In the genomic region with DNA sequence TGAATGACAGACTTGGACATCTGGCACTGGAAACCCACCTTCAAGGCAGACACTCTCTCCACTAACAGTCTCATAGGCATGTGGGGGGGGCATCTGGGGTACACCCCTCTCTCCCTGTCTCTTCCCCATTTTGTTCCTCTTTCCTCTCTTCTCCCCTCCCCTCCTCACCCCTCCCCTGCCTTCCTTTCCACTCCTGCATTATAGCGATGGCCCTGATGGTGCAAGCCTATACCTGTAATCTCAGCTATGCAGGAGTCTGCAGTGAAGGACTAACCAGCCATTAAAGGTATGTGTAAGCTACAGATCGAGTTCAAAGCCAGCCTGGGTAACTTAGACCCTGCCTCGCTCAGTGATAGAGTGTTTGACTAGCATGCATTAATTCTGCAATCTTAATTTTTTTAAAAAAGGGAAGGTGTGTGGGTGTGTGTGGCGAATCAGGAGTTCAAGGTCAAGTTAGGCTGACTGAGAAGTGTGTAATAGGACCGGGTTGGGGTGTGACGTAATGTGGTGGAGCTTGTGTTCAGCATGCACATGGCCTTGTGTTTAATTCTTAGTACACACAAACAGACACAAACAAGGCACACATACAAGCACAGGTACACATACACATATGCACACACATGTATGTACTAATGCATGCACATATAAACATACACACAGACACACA, we compare ENCODE assay signal across 26 mouse cellular contexts. TPM values are rescaled to one million over a fixed set of nuclear protein-coding genes. Genes with fewer than 3 reads are reported as not detected.
"Had no signal": no experiment of that assay in that cellular context is flagged by ENCODE, and none has a peak within 500 bp of the region (broad histone marks: within the 10 kb centered on the region; RNA-seq: fewer than 3 reads in every experiment).

No protein-coding gene starts in this region.

- ATAC-seq: liver, postnatal 0 days; midbrain, embryonic 13.5 days; midbrain, embryonic 16.5 days had no signal

- DNase-seq: layer of hippocampus, postnatal 36 days; liver, postnatal 0 days; lung, postnatal 14 days; lung, postnatal 4 days; right cerebral cortex, postnatal 4 days; thymus, postnatal 4 days had no signal

- H3K9ac ChIP-seq: kidney, embryonic 15.5 days; limb, embryonic 12.5 days; limb, embryonic 15.5 days; liver, embryonic 14.5 days; liver, postnatal 0 days; lung, embryonic 14.5 days; midbrain, embryonic 13.5 days had no signal

- H3K4me1 ChIP-seq: limb, embryonic 12.5 days; limb, embryonic 15.5 days; midbrain, embryonic 10.5 days had no signal

- H3K4me2 ChIP-seq: kidney, embryonic 15.5 days; limb, embryonic 12.5 days; limb, embryonic 15.5 days; liver, embryonic 11.5 days; lung, embryonic 14.5 days; midbrain, embryonic 13.5 days had no signal

- H3K27ac ChIP-seq: kidney, embryonic 15.5 days; left cerebral cortex, adult 2 months; limb, embryonic 12.5 days; limb, embryonic 15.5 days; liver, embryonic 14.5 days; midbrain, embryonic 10.5 days; midbrain, embryonic 13.5 days; stomach, postnatal 0 days had no signal

- H3K27me3 ChIP-seq: kidney, embryonic 15.5 days; limb, embryonic 12.5 days; limb, embryonic 15.5 days; midbrain, embryonic 13.5 days had no signal

- H3K4me3 ChIP-seq: kidney, embryonic 15.5 days; left cerebral cortex, adult 2 months; limb, embryonic 12.5 days; limb, embryonic 15.5 days; megakaryocyte, embryonic 14.5 days; midbrain, embryonic 10.5 days; midbrain, embryonic 13.5 days had no signal

- H3K36me3 ChIP-seq: midbrain, embryonic 13.5 days had no signal

- H3K9me3 ChIP-seq: kidney, embryonic 15.5 days; limb, embryonic 12.5 days; limb, embryonic 15.5 days; midbrain, embryonic 10.5 days; midbrain, embryonic 13.5 days had no signal

RNA-seq across cellular contexts. Expression of gene Rbp7, which starts 7.7 kb away (rescaled TPM):
- total RNA-seq: layer of hippocampus, adult 8-10 months; layer of hippocampus, postnatal 10 days; layer of hippocampus, postnatal 36 days; left cerebral cortex, adult 2 months; left cerebral cortex, postnatal 14 days; left cerebral cortex, postnatal 4 days had no signal
- polyA plus RNA-seq: limb, embryonic 12.5 days; liver, embryonic 11.5 days; liver, embryonic 14.5 days; liver, postnatal 0 days; midbrain, embryonic 10.5 days; midbrain, embryonic 13.5 days; neural tube, embryonic 11.5 days; neural tube, embryonic 14.5 days had no signal

RNA-seq across cellular contexts. Expression of gene Tmem274, which starts 14.7 kb away (rescaled TPM):
- total RNA-seq: layer of hippocampus, adult 8-10 months; layer of hippocampus, postnatal 10 days; layer of hippocampus, postnatal 36 days; left cerebral cortex, adult 2 months; left cerebral cortex, postnatal 14 days; left cerebral cortex, postnatal 4 days had no signal
- polyA plus RNA-seq: limb, embryonic 15.5 days; liver, embryonic 11.5 days; liver, embryonic 14.5 days; liver, postnatal 0 days; lung, embryonic 14.5 days; midbrain, embryonic 16.5 days; neural tube, embryonic 11.5 days; neural tube, embryonic 14.5 days; stomach, embryonic 14.5 days; stomach, postnatal 0 days; thymus, adult 2 months had no signal
